Mouse (Mus musculus) left cerebral cortex, postnatal 10 days (tissue): ENCODE measurements around the gene Mgat3. TPM values are rescaled to one million over a fixed set of nuclear protein-coding genes. Genes with fewer than 3 reads are reported as not detected.

Experiments
- DNase-seq, 2 experiments: peaks; one replicate each; pipeline ENCODE4 v3.0.0; 2021 to 2022; ENCODE audit warnings: low spot score in 2 of 2, mixed read lengths in 1 of 2; ENCODE audit errors: extremely low spot score in 1 of 2
- intact Hi-C: fragments of 180-260 bp; cut with DNase I; formaldehyde crosslinking; loops from one replicate; pipeline ENCODE4 v1.15.1; 2025
- total RNA-seq, 2 experiments: library from RNA; stranded (reverse); gene quantifications; 2 replicates each; pipeline ENCODE4 v1.2.3; 2021

The Mgat3 gene
- 10 to 100 TPM; 94.2 to 98.8 TPM for total RNA-seq

GRCm38 (mm10) chr15:80173001-80173771 is at the start of gene Mgat3:
Gene Mgat3, plus strand, starts transcription at chr15:80173721.
- peak; percentile 24 to 76 for DNase-seq
- intact Hi-C loops = no loop called here

- no peak for DNase-seq
- intact Hi-C loops = no loop called here
Observed at GRCm38 (mm10) chr15:80124651-80125050, 48.9 kb upstream of the Mgat3 start.

DNA sequence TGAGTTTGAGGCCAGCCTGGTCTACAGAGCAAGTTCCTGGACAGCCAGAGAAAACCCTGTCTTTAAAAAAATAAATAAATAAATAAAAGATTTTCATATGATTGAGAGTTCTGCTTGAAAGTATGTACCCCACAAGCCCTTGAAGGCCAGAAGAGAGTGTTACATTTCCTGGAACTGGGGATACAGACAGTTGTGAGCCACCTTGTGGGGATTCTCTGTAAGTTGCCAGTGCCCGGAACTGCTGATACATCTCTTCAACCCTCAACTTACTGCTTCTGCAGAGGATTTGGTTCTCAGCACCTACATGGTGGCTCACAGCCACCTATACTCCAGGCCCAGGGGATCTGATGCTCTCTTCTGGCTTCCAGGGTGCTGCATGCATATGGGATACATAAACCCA is 46.3 kb upstream of the Mgat3 start:
- no peak for DNase-seq
- intact Hi-C loops = no loop called here

DNA sequence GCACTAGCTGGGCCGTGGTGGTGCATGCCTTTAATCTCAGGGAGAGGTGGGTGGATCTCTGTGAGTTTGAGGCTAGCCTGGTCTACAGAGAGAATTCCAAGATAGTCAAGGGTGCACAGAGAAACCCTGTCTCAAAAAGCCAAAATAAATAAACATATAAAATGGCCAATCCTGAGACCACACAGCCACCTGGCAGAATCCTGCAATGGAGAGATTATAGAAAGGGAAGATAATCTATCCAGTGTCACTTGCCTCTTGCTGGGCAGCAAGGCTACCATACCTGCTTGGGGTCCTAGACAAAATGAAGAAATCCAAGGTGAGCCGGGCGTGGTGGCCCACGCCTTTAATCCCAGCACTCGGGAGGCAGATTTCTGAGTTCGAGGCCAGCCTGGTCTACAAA is 43.5 kb upstream of the Mgat3 start:
- intact Hi-C loops = no loop called here
- DNase-seq = no peak

DNA sequence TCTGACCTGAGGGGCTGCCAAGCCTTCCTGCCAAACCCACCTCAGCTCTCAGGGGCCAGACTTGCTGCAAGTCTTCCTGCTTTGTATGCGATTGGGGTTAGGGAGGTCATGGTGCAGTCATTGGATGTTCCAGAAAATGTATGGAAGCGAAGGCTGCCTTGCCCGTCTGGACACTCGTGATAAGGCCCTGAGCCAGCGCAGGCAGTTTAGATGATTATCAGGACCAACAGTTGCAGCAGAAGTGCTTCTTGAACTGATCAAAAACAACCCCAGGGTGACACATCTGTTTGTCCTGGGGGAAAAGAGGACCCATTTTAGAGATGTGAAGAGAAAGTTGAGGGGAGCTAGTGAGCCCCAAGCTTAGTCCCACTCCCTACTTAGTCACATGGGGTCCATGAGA is 42.8 kb upstream of the Mgat3 start:
- DNase-seq = no peak
- intact Hi-C loops = no loop called here

DNA sequence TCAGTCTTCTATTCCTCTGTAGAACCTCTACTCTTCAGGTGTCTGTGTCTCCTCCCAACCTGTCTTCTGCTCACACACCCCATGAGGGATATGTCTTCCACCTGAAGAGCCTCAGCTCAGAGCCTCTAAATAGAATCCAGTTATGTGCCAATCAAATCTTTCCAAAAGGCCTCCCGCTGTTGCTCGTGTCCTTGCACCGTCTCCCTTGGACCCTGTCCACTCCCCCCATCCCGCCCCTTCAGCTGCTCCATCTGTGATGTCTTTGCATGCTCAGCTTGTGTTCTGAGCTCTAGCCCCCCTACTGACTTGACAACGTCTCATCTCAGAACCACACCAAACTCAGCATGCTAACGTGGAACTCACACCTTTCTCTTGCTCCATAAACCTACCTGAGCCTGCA is 42.1 kb upstream of the Mgat3 start:
- DNase-seq = no peak
- intact Hi-C loops = no loop called here

- no peak for DNase-seq
- intact Hi-C loops = loop anchor here (2.0 kb wide), 1 partner anchor 42 kb away; the partner anchor contains the start of genes Rpl3 and Syngr1
Observed at GRCm38 (mm10) chr15:80132452-80132851, 41.1 kb upstream of the Mgat3 start.

DNA sequence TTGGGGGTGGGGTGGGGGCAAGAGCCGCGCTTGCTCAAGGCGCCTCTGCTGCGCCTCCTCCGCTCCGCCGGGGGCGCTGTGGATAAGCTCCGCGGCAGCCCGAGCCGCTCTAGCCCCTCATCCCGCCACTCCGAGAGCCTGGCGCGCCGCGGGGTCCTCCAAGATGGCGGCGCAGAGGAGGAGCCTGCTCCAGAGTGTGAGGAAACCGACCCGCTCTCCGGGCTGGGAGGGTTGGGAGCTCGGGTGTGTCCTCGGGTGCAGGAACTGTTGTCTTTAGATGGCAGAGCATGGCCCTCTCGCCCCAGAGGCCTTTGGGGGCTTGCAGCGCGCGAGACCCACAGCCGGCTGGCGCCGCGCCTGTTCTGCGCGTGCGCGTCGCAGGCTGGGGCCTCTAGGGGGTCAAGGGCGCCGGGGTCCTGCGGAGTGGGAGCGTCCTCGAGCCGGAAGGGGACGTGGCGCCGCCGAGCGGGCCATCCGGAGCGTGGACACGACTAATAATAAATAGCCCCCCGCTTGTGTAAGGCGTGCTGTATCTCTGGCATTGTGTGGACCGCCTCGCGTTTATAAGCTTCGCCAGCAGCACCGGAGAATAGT is 40.4 kb upstream of the Mgat3 start, which contains the start of gene Tab1:
TSS of gene Tab1 (plus strand) at position 135 of the 594 bp plus-strand sequence.
- peak; percentile 86 to 96 for DNase-seq
- intact Hi-C loops = loop anchor here (2.0 kb wide), 1 partner anchor 42 kb away; the partner anchor contains the start of genes Rpl3 and Syngr1

GRCm38 (mm10) chr15:80133682-80134449 is 39.7 kb upstream of the Mgat3 start:
- intact Hi-C loops = loop anchor here (2.0 kb wide), 1 partner anchor 43 kb away; the partner anchor contains the start of genes Rpl3 and Syngr1
- DNase-seq = no peak

DNA sequence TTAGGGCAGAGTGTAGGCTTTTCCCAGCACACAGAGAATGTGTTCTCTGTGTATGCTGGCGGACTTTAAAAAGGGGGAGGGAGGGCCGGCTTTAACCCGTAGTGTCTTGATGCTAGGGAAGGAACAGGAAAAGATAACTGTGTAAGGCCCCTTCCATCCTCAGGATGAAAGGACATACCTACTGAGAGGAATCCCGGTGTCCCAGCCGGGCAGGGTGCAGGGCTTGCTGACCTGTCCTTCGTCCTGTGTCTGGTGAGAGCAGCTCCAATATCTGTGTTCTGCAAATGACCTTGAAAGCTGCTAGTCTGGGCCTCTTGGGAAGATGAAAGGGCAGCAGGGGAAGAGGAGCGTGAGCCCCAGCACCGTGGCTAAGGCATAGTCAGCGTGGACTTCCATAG is 39.1 kb upstream of the Mgat3 start:
- no peak for DNase-seq
- intact Hi-C loops = no loop called here

- no peak for DNase-seq
- intact Hi-C loops = no loop called here
Observed at GRCm38 (mm10) chr15:80135499-80135898, 38.0 kb upstream of the Mgat3 start.

- intact Hi-C loops = no loop called here
- DNase-seq = no peak
Observed at GRCm38 (mm10) chr15:80136645-80137044, 36.9 kb upstream of the Mgat3 start.

DNA sequence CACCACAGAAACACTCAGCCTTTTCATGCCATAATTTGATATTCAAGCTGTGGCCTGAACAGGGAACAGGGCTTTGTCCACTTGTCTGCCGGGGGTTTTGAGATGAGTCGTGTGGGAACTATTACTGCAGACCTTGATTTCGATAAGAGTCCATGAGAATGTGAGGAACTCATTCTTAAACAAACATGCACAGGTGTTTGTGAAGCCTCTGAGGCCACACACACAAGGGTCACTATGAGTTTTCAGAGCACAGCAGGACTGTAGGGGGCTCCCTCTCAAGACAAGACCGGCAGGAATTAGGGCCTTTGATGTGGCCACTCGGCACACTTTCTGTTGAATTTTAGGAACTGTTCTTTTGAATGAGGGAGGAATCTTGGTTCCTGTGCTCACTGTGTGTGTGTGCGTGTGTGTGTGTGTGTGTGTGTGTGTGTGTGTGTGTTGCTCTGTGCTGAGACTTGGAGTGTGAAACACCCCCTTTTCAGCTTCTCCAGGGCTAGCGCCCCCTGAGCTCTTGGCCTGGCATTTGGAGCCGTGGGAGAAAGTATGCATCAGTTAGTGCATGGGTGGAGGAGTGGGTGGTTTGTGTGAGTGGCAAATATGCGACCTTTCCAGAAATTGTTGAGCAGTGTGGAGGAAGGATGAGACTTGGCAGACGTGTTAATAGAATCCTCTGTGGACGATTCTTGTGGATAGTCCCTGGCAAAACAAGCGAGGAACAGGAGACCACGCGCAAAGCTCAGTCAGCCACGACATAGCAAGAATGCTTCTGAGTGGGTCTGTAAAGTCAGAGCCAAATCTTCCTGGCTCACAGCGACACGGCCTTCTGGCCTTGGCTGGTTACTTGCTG is 35.4 kb upstream of the Mgat3 start:
- peak; percentile 34 to 57 for DNase-seq
- intact Hi-C loops = no loop called here

DNA sequence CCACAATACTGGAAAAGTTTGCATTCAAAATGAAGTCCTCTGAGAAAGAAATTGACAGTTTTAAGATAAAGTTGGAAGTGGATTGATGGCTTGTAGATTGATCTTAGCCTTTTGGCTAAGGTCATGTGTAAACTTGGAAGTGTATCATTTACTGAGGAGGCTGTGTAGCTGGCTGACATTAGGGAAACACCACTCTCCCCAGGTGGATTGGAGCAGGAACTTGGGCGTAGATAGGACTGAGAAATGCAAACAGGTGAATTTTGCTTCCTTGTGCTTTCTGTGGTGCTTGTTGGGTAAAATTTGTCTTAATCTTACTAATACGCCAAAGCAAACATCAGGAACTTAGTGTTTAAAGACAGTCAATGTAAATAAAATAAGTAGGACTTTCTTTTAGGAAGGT is 33.2 kb upstream of the Mgat3 start:
- intact Hi-C loops = no loop called here
- DNase-seq = no peak

DNA sequence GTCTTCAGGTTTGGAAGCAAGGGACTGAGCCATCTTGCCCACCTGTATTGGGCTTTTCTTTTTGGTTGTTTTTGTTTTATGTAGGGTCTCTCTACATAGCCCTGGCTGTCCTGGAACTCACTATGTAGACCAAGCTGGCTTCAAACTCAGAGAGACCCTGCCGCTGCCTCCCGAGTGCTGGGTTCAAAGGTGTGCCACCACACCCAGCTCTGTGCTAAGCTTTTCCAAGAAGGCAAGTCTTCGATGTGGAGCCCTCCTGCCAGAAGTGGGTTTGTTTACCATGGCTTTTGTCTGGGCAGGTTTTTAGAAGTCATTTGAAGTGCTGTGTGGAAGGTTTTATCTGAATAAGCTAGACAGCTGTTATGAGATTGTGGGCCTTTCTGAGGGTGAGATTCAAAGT is 32.6 kb upstream of the Mgat3 start:
- intact Hi-C loops = no loop called here
- no peak for DNase-seq

- intact Hi-C loops = no loop called here
- no peak for DNase-seq
Observed at GRCm38 (mm10) chr15:80142130-80142529, 31.4 kb upstream of the Mgat3 start.

DNA sequence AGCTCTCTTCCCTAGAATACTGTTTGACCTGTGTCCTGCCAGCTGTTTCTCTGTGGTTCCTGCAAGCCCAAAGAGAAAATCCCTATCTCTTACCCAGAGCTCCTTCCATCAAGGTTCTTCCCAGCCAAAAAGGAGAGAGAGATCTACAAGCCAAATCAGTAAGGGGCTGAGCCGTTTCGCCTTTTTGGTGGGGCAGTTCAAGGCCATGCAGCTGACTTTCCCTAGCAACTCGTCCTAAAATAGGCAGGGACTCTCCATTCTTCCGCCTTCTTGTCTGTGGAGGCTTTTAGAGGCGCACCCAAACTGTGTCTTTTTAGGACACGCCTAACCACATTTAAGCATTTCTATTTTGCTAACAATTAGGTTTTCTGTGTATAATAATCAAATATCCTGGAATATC is 29.8 kb upstream of the Mgat3 start:
- no peak for DNase-seq
- intact Hi-C loops = no loop called here

GRCm38 (mm10) chr15:80145397-80145796 is 28.1 kb upstream of the Mgat3 start:
- intact Hi-C loops = no loop called here

GRCm38 (mm10) chr15:80146153-80146552 is 27.4 kb upstream of the Mgat3 start:
- intact Hi-C loops = no loop called here
- no peak for DNase-seq

More at GRCm38 (mm10) chr15:80145397-80145796, 28.1 kb upstream of the Mgat3 start:
- DNase-seq = no peak
